Mouse (Mus musculus) heart, postnatal 0 days (tissue): ENCODE data around the gene Foxn3. TPM values are rescaled to one million over a fixed set of nuclear protein-coding genes. Genes with fewer than 3 reads are reported as not detected.

Experiments used
- ATAC-seq: fragments of 200-750 bp; cut with Nextera tagmentation; 2 replicates; pipeline ENCODE4 v1.8.0; 2017; ENCODE audit warnings: low read depth, moderate number of reproducible peaks, moderate library complexity; ENCODE audit not compliant: insufficient read depth
- DNase-seq: peaks from one replicate; pipeline ENCODE4 v3.0.0-alpha.2; 2016; ENCODE audit warnings: low spot score
- H3K27ac ChIP-seq: fragments of 300-500 bp; sonication (generic); 2 replicates; pipeline ENCODE4 v1.5.1; 2014; ENCODE audit warnings: low read depth, mild to moderate bottlenecking
- H3K27me3 ChIP-seq: fragments of 300-500 bp; sonication (generic); 2 replicates; pipeline ENCODE4 v1.6.1; 2014; ENCODE audit warnings: low read length, mixed read lengths; ENCODE audit not compliant: control insufficient read depth, insufficient read depth
- H3K36me3 ChIP-seq: fragments of 300-500 bp; sonication (generic); replicated peaks from 2 replicates; pipeline ENCODE4 v1.6.1; 2014; ENCODE audit warnings: low read length, mixed read lengths; ENCODE audit not compliant: control insufficient read depth, insufficient read depth
- H3K4me1 ChIP-seq: fragments of 300-500 bp; sonication (generic); 2 replicates; pipeline ENCODE4 v1.6.1; 2014; ENCODE audit warnings: antibody characterized with exemption; ENCODE audit not compliant: control insufficient read depth, insufficient read depth
- H3K4me2 ChIP-seq: fragments of 300-500 bp; sonication (generic); 2 replicates; pipeline ENCODE4 v1.6.1; 2014; ENCODE audit warnings: low read depth, mild to moderate bottlenecking, low read length, moderate library complexity
- H3K4me3 ChIP-seq: fragments of 300-500 bp; sonication (generic); 2 replicates; pipeline ENCODE4 v1.5.1; 2014; ENCODE audit warnings: low read depth, low read length
- H3K9ac ChIP-seq: fragments of 300-500 bp; sonication (generic); replicated peaks from 2 replicates; pipeline ENCODE4 v1.6.1; 2014; ENCODE audit warnings: low read depth, low read length, mixed read lengths
- H3K9me3 ChIP-seq: fragments of 300-500 bp; sonication (generic); replicated peaks from 2 replicates; pipeline ENCODE4 v1.6.1; 2016; ENCODE audit warnings: low read length; ENCODE audit not compliant: control insufficient read depth
- CTCF ChIP-seq: IDR thresholded peaks from 2 replicates; pipeline ENCODE4 v1.5.1; 2016; ENCODE audit warnings: antibody characterized with exemption, control low read depth, low read depth
- EP300 ChIP-seq: IDR thresholded peaks from 2 replicates; pipeline ENCODE4 v1.6.1; 2016; ENCODE audit warnings: antibody characterized with exemption, low read depth
- WGBS: fragments of 180-500 bp; shearing (Covaris S2); extraction: QIAGEN DNeasy Blood & Tissue Kit; methylation state at CpG from one replicate; pipeline ENCODE4 v1.1.7; 2014; 5-methylcytosine and 5-hydroxymethylcytosine counted together
- polyA plus RNA-seq: library from polyadenylated mRNA; unstranded; fragments of >200 nt; fragmentation: Nextera tagmentation; extraction: Ambion mirVana; gene quantifications from 2 replicates; pipeline ENCODE4 v1.2.1, GENCODE M21; 2015
- total RNA-seq: library from RNA; depleted of rRNA; stranded (reverse); fragments of >200 nt; gene quantifications from 2 replicates; pipeline ENCODE4 v1.2.3, GENCODE M21; 2014; ENCODE audit warnings: low replicate concordance

The Foxn3 gene
- total and polyA plus RNA-seq, 2 experiments from 2014 or later: 31.4 to 55.3 TPM

- ATAC-seq: no peak
- H3K27me3 ChIP-seq: no peaks in the 10 kb centered on the region
- no peaks in the 10 kb centered on the region for H3K9me3 ChIP-seq
- peaks cover 10% of the 10 kb centered on the region for H3K4me1 ChIP-seq
- no peak overlapping the region for H3K4me2 ChIP-seq
- no peaks in the 10 kb centered on the region for H3K36me3 ChIP-seq
- H3K4me3 ChIP-seq: no peak overlapping the region
- TF ChIP-seq CTCF: no peak
- no peak for TF ChIP-seq EP300
- H3K27ac ChIP-seq: no peak overlapping the region
- DNase-seq: no peak
- 82% methylated on average over 11 of the region's 11 CpGs for WGBS
- no peak overlapping the region for H3K9ac ChIP-seq
Measured at GRCm38 (mm10) chr12:99239735-99240134, 323.6 kb downstream of the Foxn3 start.

DNA sequence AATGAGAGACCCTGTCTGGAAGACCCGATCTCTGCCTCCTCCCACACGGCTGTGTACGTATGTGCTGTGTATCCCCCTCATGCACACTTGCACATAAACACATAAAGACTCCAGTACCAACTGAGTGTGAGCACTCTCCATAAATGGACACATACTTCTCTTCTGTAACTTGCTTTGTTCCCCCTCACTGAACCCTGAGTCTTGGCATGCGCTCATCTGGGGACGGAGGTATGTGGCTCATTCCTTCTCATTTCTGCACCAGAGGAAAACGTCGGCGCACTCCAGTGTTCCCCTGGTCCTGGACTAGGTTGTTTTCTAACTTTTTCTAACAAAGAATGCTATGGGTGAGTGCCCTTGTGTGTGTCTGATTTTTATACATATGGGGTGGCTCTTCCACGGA, 325.9 kb downstream of the Foxn3 start:
- H3K4me2 ChIP-seq: no peak overlapping the region

GRCm38 (mm10) chr12:99234346-99234745, 329.0 kb downstream of the Foxn3 start:
- ATAC-seq (no peak), DNase-seq (no peak)
- Histone ChIP-seq H3K27ac (peak overlapping the region; percentile 72), H3K4me2 (no peak overlapping the region), H3K9me3 (no peaks in the 10 kb centered on the region), H3K27me3 (no peaks in the 10 kb centered on the region), H3K9ac (no peak overlapping the region), H3K4me3 (no peak overlapping the region), H3K36me3 (no peaks in the 10 kb centered on the region), H3K4me1 (peaks cover 22% of the 10 kb centered on the region)
- WGBS: 64% methylated on average over 6 of the region's 6 CpGs
- TF ChIP-seq CTCF: no peak
- TF ChIP-seq EP300: no peak

More for the DNA sequence above, 325.9 kb downstream of the Foxn3 start:
- Histone ChIP-seq H3K9ac (no peak overlapping the region), H3K9me3 (no peaks in the 10 kb centered on the region), H3K27ac (no peak overlapping the region), H3K27me3 (no peaks in the 10 kb centered on the region), H3K36me3 (no peaks in the 10 kb centered on the region), H3K4me3 (no peak overlapping the region), H3K4me1 (peaks cover 30% of the 10 kb centered on the region)
- 80% methylated on average over 9 of the region's 9 CpGs for WGBS
- ATAC-seq (no peak), DNase-seq (no peak)
- TF ChIP-seq EP300 (no peak), CTCF (no peak)

- H3K36me3 ChIP-seq: no peaks in the 10 kb centered on the region
- H3K9ac ChIP-seq: no peak overlapping the region
- no peak overlapping the region for H3K4me2 ChIP-seq
- 35% methylated on average over 2 of the region's 2 CpGs for WGBS
- TF ChIP-seq EP300: no peak
- no peak for TF ChIP-seq CTCF
- DNase-seq (no peak), ATAC-seq (no peak)
- peak overlapping the region; percentile 72 for H3K27ac ChIP-seq
- H3K4me1 ChIP-seq: peaks cover 26% of the 10 kb centered on the region
- H3K4me3 ChIP-seq: no peak overlapping the region
- H3K9me3 ChIP-seq: no peaks in the 10 kb centered on the region
- no peaks in the 10 kb centered on the region for H3K27me3 ChIP-seq
Measured at GRCm38 (mm10) chr12:99233386-99233785, 330.0 kb downstream of the Foxn3 start.

DNA sequence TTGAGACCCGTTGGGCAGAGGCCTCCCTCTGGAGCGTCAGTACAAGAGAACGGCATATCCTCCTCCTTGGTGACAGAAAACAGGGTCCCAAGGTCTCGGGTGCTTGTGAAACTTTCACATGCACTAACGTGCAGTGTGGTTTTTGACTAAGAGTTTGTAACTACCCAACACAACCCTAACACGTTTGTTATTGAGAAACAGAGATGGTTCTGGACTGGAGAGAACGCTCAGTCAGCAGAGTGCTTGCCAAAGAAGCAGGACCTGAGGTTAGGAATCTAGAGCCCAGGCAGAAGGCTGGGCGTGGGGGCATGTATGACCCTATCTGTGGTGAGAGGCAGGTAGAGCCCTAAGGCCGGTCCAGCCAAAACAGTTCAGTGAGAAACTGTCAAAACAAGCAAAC, 330.9 kb downstream of the Foxn3 start:
- Histone ChIP-seq H3K9me3 (no peaks in the 10 kb centered on the region), H3K27me3 (no peaks in the 10 kb centered on the region), H3K4me3 (no peak overlapping the region), H3K27ac (no peak overlapping the region), H3K4me1 (peaks cover 29% of the 10 kb centered on the region), H3K4me2 (no peak overlapping the region), H3K36me3 (no peaks in the 10 kb centered on the region), H3K9ac (no peak overlapping the region)
- ATAC-seq (no peak), DNase-seq (no peak)
- no peak for TF ChIP-seq CTCF
- TF ChIP-seq EP300: no peak
- WGBS: 82% methylated on average over 9 of the region's 9 CpGs

GRCm38 (mm10) chr12:99231321-99231720, 332.1 kb downstream of the Foxn3 start:
- Histone ChIP-seq H3K9ac (no peak overlapping the region), H3K27ac (no peak overlapping the region), H3K4me2 (no peak overlapping the region), H3K36me3 (no peaks in the 10 kb centered on the region), H3K4me1 (peaks cover 37% of the 10 kb centered on the region), H3K27me3 (no peaks in the 10 kb centered on the region), H3K9me3 (no peaks in the 10 kb centered on the region), H3K4me3 (no peak overlapping the region)
- WGBS: 79% methylated on average over 6 of the region's 6 CpGs
- DNase-seq: no peak
- TF ChIP-seq EP300 (no peak), CTCF (no peak)
- ATAC-seq: no peak
